Mouse (Mus musculus) lung, postnatal 36 days (tissue): Measurements from ENCODE around the gene Gga3.

Source experiments
- DNase-seq: peaks from one replicate; pipeline ENCODE4 v3.0.0; 2022; ENCODE audit warnings: mixed read lengths

The Gga3 gene

DNA sequence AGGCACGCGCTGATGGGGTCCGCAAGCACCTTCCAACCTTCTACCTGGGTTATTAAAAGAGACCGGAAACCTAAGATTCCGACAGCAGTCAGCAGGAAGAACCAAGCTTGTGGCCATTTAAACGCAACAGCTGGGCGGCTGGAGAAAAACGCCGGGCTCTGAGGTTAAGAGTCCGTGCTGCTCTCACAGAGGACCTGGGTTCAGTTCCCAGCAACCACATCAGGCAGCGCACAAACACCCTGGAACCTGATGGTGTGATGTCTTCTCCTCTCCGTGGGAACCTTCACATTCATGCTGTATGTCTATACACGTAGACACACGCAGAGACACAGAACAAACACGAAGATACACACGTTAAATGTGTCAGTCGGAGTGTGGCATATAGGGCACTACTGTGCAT, 48.1 kb downstream of the Gga3 start:
- no peak for DNase-seq

DNA sequence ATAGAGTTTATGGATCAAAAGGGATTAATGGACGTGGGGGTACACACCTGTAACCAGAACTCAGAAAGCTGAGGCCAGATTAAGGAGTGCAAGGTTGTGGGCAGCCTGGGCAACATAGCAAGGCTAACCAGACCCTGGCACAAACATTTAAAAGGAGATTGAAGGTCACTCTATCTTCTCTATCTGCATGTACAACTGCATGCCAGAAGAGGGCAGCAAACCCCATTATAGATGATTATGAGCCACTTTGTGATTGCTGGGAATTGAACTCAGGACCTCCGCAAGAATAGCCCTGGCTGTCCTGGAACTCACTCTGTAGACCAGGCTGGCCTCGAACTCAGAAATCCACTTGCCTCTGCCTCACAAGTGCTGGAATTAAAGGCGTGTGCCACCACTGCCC, 51.1 kb downstream of the Gga3 start:
- DNase-seq, result peak; percentile 57

DNA sequence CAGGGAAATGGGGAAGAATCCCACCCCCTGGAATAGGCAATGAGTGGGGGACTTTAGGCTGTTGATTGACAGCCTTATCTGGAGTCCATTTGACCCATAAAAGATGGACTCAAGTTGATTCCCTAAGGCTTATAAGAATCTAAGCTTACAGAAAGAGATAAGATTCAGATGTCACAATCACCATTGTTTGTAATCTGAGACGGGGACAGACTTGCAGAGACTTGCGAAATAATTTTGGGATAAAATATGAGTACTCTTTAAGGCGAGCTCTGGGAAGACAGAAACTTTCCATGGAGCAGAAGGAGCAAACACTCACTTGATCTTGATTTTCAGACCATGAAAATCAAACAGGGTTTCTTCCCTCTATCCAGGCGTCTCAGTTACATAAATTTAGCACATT, 60.3 kb downstream of the Gga3 start:
- DNase-seq, result no peak

DNA sequence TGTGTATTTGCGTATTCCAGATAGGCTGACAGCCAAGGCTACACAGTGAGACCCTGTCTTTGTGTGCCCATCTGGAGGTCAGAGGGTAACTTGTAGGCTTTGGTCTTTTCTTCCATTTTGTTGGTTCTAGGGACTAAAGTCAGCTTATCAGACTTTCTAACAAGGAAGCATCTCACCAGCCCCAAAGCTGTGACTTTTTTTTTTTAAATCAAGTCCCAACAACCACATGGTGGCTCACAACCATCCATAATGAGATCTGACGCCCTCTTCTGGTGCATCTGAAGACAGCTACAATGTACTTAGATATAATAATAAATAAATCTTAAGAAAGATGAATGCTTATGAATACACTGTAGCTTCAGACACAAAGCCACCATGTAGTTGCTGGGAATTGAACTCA, 65.8 kb downstream of the Gga3 start:
- DNase-seq, result peak; percentile 33

DNA sequence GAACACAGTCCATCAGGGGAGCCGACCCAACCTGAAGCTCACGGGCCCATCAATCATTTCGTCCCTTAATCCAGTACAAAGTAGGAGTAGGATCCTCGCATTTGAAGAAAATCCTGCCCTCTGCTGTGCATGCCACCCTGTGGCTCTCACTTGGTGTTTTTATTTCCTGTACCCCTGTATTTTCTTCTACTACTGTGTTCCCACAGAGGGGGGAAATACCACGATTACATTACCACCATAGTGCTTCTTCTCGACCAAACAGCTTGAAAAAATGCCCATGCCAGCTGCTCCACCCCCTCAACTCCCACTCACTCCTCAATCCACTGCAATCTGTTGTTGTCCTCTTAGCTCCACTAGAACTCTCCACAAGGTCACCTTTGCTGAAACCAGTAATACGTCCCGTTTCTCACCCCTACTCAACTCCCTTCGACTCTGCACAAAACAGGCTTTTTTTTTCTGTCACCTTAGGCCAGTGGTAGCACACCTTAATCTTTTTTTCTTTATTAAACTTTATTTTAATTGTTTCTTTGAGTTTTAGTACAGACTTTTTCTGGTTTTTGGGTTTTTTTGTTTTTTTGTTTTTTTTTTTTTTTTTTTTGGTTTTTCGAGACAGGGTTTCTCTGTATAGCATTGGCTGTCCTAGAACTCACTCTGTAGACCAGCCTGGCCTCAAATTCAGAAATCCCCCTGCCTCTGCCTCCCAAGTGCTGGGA, 66.8 kb downstream of the Gga3 start:
- no peak for DNase-seq

DNA sequence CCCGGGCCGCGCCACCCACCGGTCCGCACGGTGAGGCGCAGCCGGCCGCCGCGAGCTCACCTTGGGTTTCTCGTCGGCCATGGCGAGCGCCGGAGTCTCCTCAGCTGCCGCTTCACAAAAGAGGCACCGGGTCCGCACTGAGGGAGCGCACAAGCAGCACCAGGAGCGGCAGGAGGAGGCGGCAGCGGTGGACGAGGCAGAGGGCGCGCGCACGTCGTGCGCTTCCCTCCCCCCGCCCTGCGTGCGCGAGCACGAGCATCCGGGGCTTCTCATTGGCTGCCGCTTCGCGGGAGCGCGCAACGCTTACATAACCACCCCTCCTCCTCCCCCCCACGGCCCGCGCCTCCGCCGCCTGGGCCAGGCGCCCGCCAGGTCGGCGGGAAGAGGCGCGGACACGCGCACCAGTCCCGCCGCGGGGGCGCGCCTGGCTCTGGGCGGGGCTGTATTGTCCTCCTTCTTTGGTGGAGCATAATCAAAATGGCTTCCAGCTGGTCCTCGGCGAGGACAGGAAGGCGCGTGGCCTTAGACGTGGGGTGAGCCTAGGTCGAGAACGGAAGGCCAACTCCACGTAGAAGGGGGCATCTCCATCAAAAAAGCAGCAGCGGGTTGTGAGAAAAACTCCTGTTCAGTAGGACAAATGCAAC, 67.7 kb downstream of the Gga3 start, which contains the start of gene Sumo2:
Sumo2 (minus strand) TSS at position 239 of the 644 bp plus-strand sequence.
- peak; percentile 98 for DNase-seq

DNA sequence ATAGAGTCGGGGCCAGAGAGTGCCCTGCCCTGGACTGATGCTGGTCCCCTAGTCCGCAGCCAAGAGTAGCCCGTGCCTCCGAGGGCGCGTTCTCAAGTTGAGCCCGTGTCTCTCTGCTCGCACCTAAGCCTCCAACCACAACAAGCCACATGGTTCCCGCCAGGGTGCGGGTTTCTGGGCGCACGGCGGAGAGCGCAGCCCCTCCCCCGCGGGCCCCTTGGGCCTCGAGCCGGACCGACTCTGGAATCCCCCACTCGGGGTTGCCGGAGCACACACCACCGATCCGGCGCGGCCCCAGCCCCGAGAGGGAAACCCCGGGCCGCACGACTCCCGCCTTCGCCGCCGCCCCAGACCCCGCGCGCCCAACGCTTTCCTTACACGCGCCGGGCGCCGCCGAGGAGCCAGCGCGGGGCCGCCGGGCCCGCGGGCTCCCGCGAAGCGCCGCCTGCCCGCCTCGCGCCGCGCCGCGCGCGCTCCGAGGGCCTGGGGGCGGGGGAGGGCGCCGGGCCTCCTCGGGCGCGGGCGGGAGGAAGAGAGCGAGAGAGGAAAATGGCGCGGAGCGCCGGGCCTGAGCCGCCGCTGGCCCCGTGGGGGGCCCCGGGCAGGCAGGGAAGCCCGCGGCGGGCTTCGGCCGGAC, 68.3 kb downstream of the Gga3 start:
- peak; percentile 53 for DNase-seq

DNA sequence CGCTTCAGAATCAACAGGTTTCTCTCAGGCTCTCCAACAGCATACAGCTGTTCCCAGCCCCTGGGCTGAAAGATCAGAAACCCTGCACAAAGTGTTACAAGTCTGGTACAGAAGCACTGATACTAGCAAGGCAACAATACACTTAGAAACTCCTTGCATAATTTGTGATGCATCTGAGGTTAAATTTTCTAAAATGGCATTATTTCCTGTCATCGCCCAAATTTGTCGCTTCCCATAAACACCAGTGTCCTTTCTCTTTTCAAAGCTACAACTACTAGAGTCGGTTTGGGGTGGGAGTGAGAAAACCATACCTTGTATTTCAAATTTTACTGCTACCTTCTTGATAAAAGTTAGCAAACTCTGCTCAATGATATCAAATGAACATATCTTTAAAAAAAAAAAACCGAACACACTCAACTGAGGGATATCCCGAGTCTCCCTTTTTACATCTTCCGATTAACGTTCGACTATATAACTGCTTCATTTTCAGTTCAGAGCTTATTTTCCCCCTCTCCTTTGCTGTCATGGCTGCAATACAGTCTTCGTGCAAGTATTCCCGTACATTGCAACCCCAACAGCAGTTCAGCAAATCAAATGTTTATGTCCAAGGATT, 69.0 kb downstream of the Gga3 start:
- DNase-seq, result no peak
